Mouse (Mus musculus) intestine, embryonic 14.5 days (tissue): ENCODE measurements around the gene Rtn4. TPM values are rescaled to one million over a fixed set of nuclear protein-coding genes. Genes with fewer than 3 reads are reported as not detected.
A peak's percentile ranks its signal among the peaks of the same experiment; 100 is the strongest.

Experiments used
- ATAC-seq: fragments of 200-750 bp; cut with Nextera tagmentation; replicated peaks from 2 replicates; pipeline ENCODE4 v1.8.0; 2017; ENCODE audit warnings: low read depth, moderate number of reproducible peaks, moderate TSS enrichment, moderate library complexity; ENCODE audit not compliant: low FRiP score, low TSS enrichment
- DNase-seq: peaks from one replicate; pipeline ENCODE4 v3.0.0-alpha.2; 2018; ENCODE audit warnings: low spot score
- H3K27ac ChIP-seq: fragments of 300-500 bp; sonication (generic); 2 replicates; pipeline ENCODE4 v1.5.1; 2014; ENCODE audit warnings: low read depth, mild to moderate bottlenecking, control low read depth
- H3K27me3 ChIP-seq: fragments of 300-500 bp; sonication (generic); replicated peaks from 2 replicates; pipeline ENCODE4 v1.6.1; 2014; ENCODE audit warnings: low read length, control low read depth; ENCODE audit not compliant: control insufficient read depth, insufficient read depth
- H3K36me3 ChIP-seq: fragments of 300-500 bp; sonication (generic); 2 replicates; pipeline ENCODE4 v1.6.1; 2014; ENCODE audit warnings: low read length, control low read depth; ENCODE audit not compliant: control insufficient read depth, insufficient read depth
- H3K4me1 ChIP-seq: fragments of 300-500 bp; sonication (generic); replicated peaks from 2 replicates; pipeline ENCODE4 v1.6.1; 2014; ENCODE audit warnings: low read length, control low read depth, mixed read lengths; ENCODE audit not compliant: control insufficient read depth, insufficient read depth
- H3K4me2 ChIP-seq: fragments of 300-500 bp; sonication (generic); 2 replicates; pipeline ENCODE4 v1.6.1; 2014; ENCODE audit warnings: low read length
- H3K4me3 ChIP-seq: fragments of 300-500 bp; sonication (generic); 2 replicates; pipeline ENCODE4 v1.5.1; 2014; ENCODE audit warnings: low read depth, low read length, control low read depth, mixed read lengths
- H3K9ac ChIP-seq: fragments of 300-500 bp; sonication (generic); 2 replicates; pipeline ENCODE4 v1.6.1; 2014; ENCODE audit warnings: mild to moderate bottlenecking, low read length
- H3K9me3 ChIP-seq: fragments of 300-500 bp; sonication (generic); 2 replicates; pipeline ENCODE4 v1.6.1; 2016; ENCODE audit warnings: low read length, control low read depth; ENCODE audit not compliant: control insufficient read depth
- WGBS: fragments of 180-500 bp; shearing (Covaris S2); extraction: QIAGEN DNeasy Blood & Tissue Kit; methylation state at CpG from one replicate; pipeline ENCODE4 v1.1.7; 2014; 5-methylcytosine and 5-hydroxymethylcytosine counted together
- polyA plus RNA-seq: library from polyadenylated mRNA; unstranded; fragments of >200 nt; fragmentation: Nextera tagmentation; extraction: Ambion mirVana; gene quantifications from 2 replicates; pipeline ENCODE4 v1.2.1, GENCODE M21; 2014

Rtn4 gene
- polyA plus RNA-seq, 1 experiment from 2014 or later = 49.6 TPM

GRCm38 (mm10) chr11:29693576-29694410 lies 1.0 kb downstream of the Rtn4 start:
- H3K4me1 ChIP-seq = peaks cover 9% of the 10 kb centered on the region
- peak overlapping the region; percentile 96 for H3K9ac ChIP-seq
- peak; percentile 95 for DNase-seq
- H3K36me3 ChIP-seq = peaks cover 6% of the 10 kb centered on the region; the same call in 1 of the 2 replicates
- H3K27ac ChIP-seq = peak overlapping the region; percentile 98
- WGBS = under 1% methylated on average over 50 of the region's 53 CpGs
- peak overlapping the region; percentile 92 for H3K4me3 ChIP-seq
- no peaks in the 10 kb centered on the region for H3K9me3 ChIP-seq
- ATAC-seq = peak; percentile 92
- peak overlapping the region; percentile 61 for H3K4me2 ChIP-seq
- H3K27me3 ChIP-seq = no peaks in the 10 kb centered on the region

GRCm38 (mm10) chr11:29694754-29695153 lies 2.0 kb downstream of the Rtn4 start:
- ATAC-seq = no peak
- Histone ChIP-seq H3K27ac (no peak overlapping the region), H3K9me3 (no peaks in the 10 kb centered on the region), H3K27me3 (no peaks in the 10 kb centered on the region), H3K36me3 (peaks cover 6% of the 10 kb centered on the region; the same call in 1 of the 2 replicates), H3K4me1 (peaks cover 9% of the 10 kb centered on the region), H3K4me3 (peak overlapping the region; percentile 92), H3K9ac (no peak overlapping the region), H3K4me2 (peak overlapping the region; percentile 61)
- DNase-seq = no peak

- Histone ChIP-seq H3K9ac (no peak overlapping the region), H3K36me3 (peaks cover 18% of the 10 kb centered on the region), H3K27ac (no peak overlapping the region), H3K4me3 (no peak overlapping the region), H3K27me3 (no peaks in the 10 kb centered on the region), H3K4me1 (no peaks in the 10 kb centered on the region), H3K9me3 (no peaks in the 10 kb centered on the region), H3K4me2 (no peak overlapping the region)
- WGBS = 84% methylated on average over 3 of the region's 3 CpGs
- no peak for DNase-seq
- ATAC-seq = no peak
These were observed 10.0 kb downstream of the Rtn4 start for GRCm38 (mm10) chr11:29702721-29703120.

- no peaks in the 10 kb centered on the region for H3K4me1 ChIP-seq
- no peak overlapping the region for H3K27ac ChIP-seq
- no peak overlapping the region for H3K4me2 ChIP-seq
- H3K4me3 ChIP-seq = no peak overlapping the region
- peaks cover 33% of the 10 kb centered on the region for H3K36me3 ChIP-seq
- no peaks in the 10 kb centered on the region for H3K27me3 ChIP-seq
- ATAC-seq = no peak
- no peak for DNase-seq
- H3K9ac ChIP-seq = no peak overlapping the region
- no peaks in the 10 kb centered on the region for H3K9me3 ChIP-seq
These were observed 12.5 kb downstream of the Rtn4 start for GRCm38 (mm10) chr11:29705263-29705662.

GRCm38 (mm10) chr11:29706845-29707244 lies 14.1 kb downstream of the Rtn4 start:
- Histone ChIP-seq H3K27me3 (no peaks in the 10 kb centered on the region), H3K9ac (no peak overlapping the region), H3K4me1 (no peaks in the 10 kb centered on the region), H3K36me3 (peaks cover 34% of the 10 kb centered on the region), H3K4me3 (no peak overlapping the region), H3K4me2 (no peak overlapping the region), H3K9me3 (no peaks in the 10 kb centered on the region), H3K27ac (no peak overlapping the region)
- DNase-seq (no peak), ATAC-seq (no peak)
- 88% methylated on average over 4 of the region's 4 CpGs for WGBS

GRCm38 (mm10) chr11:29709512-29709911 lies 16.8 kb downstream of the Rtn4 start:
- no peak overlapping the region for H3K27ac ChIP-seq
- H3K9me3 ChIP-seq = no peaks in the 10 kb centered on the region
- H3K4me3 ChIP-seq = no peak overlapping the region
- no peaks in the 10 kb centered on the region for H3K4me1 ChIP-seq
- ATAC-seq = no peak
- H3K9ac ChIP-seq = no peak overlapping the region
- DNase-seq = no peak
- H3K27me3 ChIP-seq = no peaks in the 10 kb centered on the region
- H3K36me3 ChIP-seq = peaks cover 31% of the 10 kb centered on the region
- H3K4me2 ChIP-seq = no peak overlapping the region

- no peak overlapping the region for H3K4me3 ChIP-seq
- H3K27me3 ChIP-seq = no peaks in the 10 kb centered on the region
- no peak overlapping the region for H3K4me2 ChIP-seq
- H3K9me3 ChIP-seq = no peaks in the 10 kb centered on the region
- WGBS = 90% methylated on average over 7 of the region's 7 CpGs
- no peak overlapping the region for H3K27ac ChIP-seq
- DNase-seq = no peak
- H3K4me1 ChIP-seq = no peaks in the 10 kb centered on the region; the same call in 1 of the 2 replicates
- no peak overlapping the region for H3K9ac ChIP-seq
- no peak for ATAC-seq
- peaks cover 4% of the 10 kb centered on the region; the same call in 1 of the 2 replicates for H3K36me3 ChIP-seq
These were observed 21.4 kb downstream of the Rtn4 start for GRCm38 (mm10) chr11:29714114-29714513.

- DNase-seq (no peak), ATAC-seq (no peak)
- WGBS = 97% methylated on average over 2 of the region's 2 CpGs
These were observed 22.0 kb downstream of the Rtn4 start for GRCm38 (mm10) chr11:29714789-29715188.

GRCm38 (mm10) chr11:29715499-29715898 lies 22.8 kb downstream of the Rtn4 start:
- H3K4me1 ChIP-seq = no peaks in the 10 kb centered on the region; the same call in 1 of the 2 replicates
- no peak overlapping the region for H3K4me2 ChIP-seq
- no peaks in the 10 kb centered on the region for H3K27me3 ChIP-seq
- WGBS = 90% methylated on average over 3 of the region's 3 CpGs
- DNase-seq (no peak), ATAC-seq (no peak)
- H3K9ac ChIP-seq = no peak overlapping the region
- no peaks in the 10 kb centered on the region for H3K9me3 ChIP-seq
- no peak overlapping the region for H3K27ac ChIP-seq
- no peaks in the 10 kb centered on the region; the same call in 1 of the 2 replicates for H3K36me3 ChIP-seq
- no peak overlapping the region for H3K4me3 ChIP-seq

More at GRCm38 (mm10) chr11:29714789-29715188, 22.0 kb downstream of the Rtn4 start:
- Histone ChIP-seq H3K9ac (no peak overlapping the region), H3K27me3 (no peaks in the 10 kb centered on the region), H3K4me1 (no peaks in the 10 kb centered on the region; the same call in 1 of the 2 replicates), H3K4me3 (no peak overlapping the region), H3K4me2 (no peak overlapping the region), H3K9me3 (no peaks in the 10 kb centered on the region), H3K36me3 (peaks cover 4% of the 10 kb centered on the region; the same call in 1 of the 2 replicates), H3K27ac (no peak overlapping the region)
